Mouse (Mus musculus) spleen, adult 2 months (tissue): ENCODE results near the gene Eif2ak3. TPM values are rescaled to one million over a fixed set of nuclear protein-coding genes. Genes with fewer than 3 reads are reported as not detected.

ENCODE experiments used
- DNase-seq, 2 experiments: peaks; one replicate each; pipeline versions ENCODE4 v3.0.0 to v3.0.0-alpha.2; 2012 to 2021; ENCODE audit warnings: low spot score in 2 of 2, low read depth in 1 of 2
- H3K27ac ChIP-seq: fragments of 200-500 bp; 2 replicates; pipeline ENCODE4 v1.5.1; 2012; ENCODE audit warnings: low read length, inconsistent platforms; ENCODE audit not compliant: insufficient read depth
- H3K27me3 ChIP-seq: fragments of 200-500 bp; 2 replicates; pipeline ENCODE4 v1.6.1; 2012; ENCODE audit warnings: mild to moderate bottlenecking, moderate library complexity, low read length, inconsistent platforms; ENCODE audit not compliant: control insufficient read depth, insufficient read depth
- H3K36me3 ChIP-seq: fragments of 200-500 bp; 2 replicates; pipeline ENCODE4 v1.6.1; 2012; ENCODE audit warnings: mild to moderate bottlenecking, low read length, inconsistent platforms; ENCODE audit not compliant: control insufficient read depth, insufficient read depth
- H3K4me1 ChIP-seq: fragments of 200-500 bp; 2 replicates; pipeline ENCODE4 v1.6.1; 2011; ENCODE audit warnings: inconsistent platforms; ENCODE audit not compliant: control insufficient read depth, insufficient read depth, insufficient read length
- H3K4me3 ChIP-seq: fragments of 200-500 bp; 2 replicates; pipeline ENCODE4 v1.5.1; 2011; ENCODE audit warnings: mild to moderate bottlenecking, inconsistent platforms; ENCODE audit not compliant: insufficient read depth, insufficient read length; ENCODE audit errors: extremely low read depth
- CTCF ChIP-seq: fragments of 200-500 bp; IDR thresholded peaks from 2 replicates; pipeline ENCODE4 v1.5.1; 2011; ENCODE audit warnings: mild to moderate bottlenecking, inconsistent platforms; ENCODE audit not compliant: insufficient read depth, insufficient read length, insufficient replicate concordance; ENCODE audit errors: extremely low read depth
- POLR2A ChIP-seq: fragments of 200-500 bp; IDR thresholded peaks from 2 replicates; pipeline ENCODE4 v1.6.1; 2011; ENCODE audit warnings: low read depth, low read length, inconsistent platforms
- WGBS: fragments of 180-500 bp; shearing (Covaris S2); methylation state at CpG from one replicate; pipeline ENCODE4 v1.1.7; 2018; 5-methylcytosine and 5-hydroxymethylcytosine counted together
- polyA plus RNA-seq: library from polyadenylated mRNA; depleted of rRNA; stranded (reverse); fragments of >200 nt; gene quantifications from 2 replicates; pipeline ENCODE4 v1.2.3, GENCODE M21; 2012

The Eif2ak3 gene
- polyA plus RNA-seq, 1 experiment = 15.7 TPM

DNA sequence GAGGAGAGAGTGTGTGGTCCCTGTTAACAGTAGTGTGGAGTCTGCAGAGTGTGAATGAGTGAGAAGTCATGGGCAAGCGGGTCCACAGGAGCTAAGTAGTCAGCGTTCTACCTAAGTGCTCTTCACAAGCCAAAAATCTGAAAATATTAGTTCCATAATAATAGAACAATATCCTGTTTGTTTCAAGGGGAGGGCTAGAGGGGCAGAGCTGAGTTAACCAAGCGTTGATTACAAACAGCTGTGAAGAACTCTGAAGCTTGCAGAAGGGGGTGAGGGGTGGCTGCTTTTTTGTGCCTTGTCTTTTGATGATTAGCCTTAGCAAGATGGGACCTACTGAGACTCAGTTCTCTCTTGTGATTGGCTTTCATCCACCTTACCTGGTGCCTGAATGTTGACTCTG lies 3.1 kb downstream of the Eif2ak3 start:
- Histone ChIP-seq H3K27me3 (no peaks in the 10 kb centered on the region), H3K4me3 (peak overlapping the region; percentile 21; the same call in 1 of the 2 replicates), H3K27ac (peak overlapping the region; percentile 82), H3K4me1 (peaks cover 9% of the 10 kb centered on the region), H3K36me3 (no peaks in the 10 kb centered on the region; the same call in 1 of the 2 replicates)
- no peak for DNase-seq
- no peak for TF ChIP-seq POLR2A
- WGBS = 41% methylated on average over 3 of the region's 3 CpGs

DNA sequence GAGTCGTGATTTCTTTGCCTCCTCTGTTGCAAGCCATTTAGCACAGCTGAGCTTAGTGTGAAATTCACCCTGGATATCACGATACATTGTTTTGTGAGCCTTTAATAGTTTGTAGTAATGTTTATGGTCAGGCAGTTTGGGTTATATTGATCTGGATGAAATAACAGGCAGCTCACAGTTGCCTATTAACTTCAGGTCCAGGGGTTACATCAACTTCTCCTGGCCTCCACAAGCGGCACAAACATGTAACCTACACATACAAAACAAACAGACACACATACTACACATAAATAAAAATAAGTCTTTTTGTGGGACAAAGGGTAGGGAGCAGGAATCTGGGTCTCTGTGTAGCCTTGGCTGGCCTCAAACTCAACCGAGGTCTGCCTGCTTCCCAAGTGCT lies 9.1 kb downstream of the Eif2ak3 start:
- 88% methylated on average over 4 of the region's 4 CpGs for WGBS

DNA sequence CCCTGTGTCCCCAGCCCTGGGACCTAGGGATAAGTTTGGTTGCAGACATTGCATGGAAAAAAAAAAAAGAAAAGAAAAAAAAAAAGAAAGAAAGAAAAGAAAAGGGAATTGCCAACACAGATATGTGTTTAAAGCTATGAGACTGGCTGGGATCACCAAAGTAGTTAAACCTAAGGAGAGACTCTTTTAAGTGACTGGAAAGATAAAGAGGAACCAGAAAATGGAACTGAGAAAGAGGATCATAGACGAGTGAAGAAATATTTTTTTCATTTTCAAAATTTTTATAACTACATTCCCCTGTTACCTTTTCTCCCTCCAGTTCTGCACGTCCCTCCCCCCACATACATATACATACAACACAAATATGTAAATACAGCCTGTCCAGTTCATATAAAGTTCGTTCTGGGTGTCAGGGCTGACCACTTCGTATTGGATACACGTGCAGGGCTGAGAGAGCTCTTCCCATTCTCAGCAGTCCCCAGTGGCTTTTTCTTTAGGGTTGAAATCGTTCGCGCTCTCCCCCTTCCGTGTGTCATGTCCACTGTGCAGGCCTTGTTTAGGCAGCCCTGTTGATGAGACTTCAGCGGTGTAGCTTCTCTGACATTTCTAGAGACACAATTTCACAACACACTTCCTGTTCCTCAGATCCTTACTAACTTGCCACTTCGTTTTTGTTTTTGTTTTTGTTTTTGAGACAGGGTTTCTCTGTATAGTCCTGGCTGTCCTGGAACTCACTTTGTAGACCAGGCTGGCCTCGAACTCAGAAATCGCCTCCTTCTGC lies 11.4 kb downstream of the Eif2ak3 start:
- TF ChIP-seq POLR2A (no peak), CTCF (no peak)
- Histone ChIP-seq H3K27me3 (no peaks in the 10 kb centered on the region), H3K4me1 (peaks cover 13% of the 10 kb centered on the region), H3K4me3 (no peak overlapping the region; the same call in 1 of the 2 replicates), H3K27ac (peak overlapping the region; percentile 75), H3K36me3 (peaks cover 10% of the 10 kb centered on the region)
- no peak for DNase-seq
- 56% methylated on average over 13 of the region's 13 CpGs for WGBS

More for the DNA sequence above, 9.1 kb downstream of the Eif2ak3 start:
- DNase-seq = no peak
- no peak overlapping the region for H3K27ac ChIP-seq
- no peak overlapping the region for H3K4me3 ChIP-seq
- peaks cover 13% of the 10 kb centered on the region for H3K4me1 ChIP-seq
- no peak for TF ChIP-seq CTCF
- TF ChIP-seq POLR2A = no peak
- H3K27me3 ChIP-seq = no peaks in the 10 kb centered on the region
- H3K36me3 ChIP-seq = peaks cover under 1% of the 10 kb centered on the region; the same call in 1 of the 2 replicates

DNA sequence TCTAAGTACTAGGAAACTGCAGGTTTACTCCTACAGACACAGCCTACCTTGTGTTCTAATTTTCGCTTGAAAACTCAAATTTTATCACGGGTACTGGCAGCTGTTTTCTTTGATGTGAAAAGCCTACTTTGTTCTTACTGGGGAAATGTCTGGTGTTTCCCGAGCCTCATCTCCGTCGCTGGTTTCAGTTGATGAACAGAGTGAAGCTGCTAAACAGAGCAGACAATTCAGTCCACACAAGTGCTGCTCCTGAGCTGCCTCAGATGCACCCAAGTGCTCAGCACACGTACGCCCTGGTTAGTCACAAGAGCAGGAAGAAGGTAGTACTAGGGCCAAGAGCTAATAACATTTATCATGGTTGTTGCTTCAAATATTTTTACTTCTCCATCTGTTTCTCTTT lies 18.4 kb downstream of the Eif2ak3 start:
- Histone ChIP-seq H3K36me3 (peaks cover 10% of the 10 kb centered on the region), H3K27ac (peak overlapping the region; percentile 11; the same call in 1 of the 2 replicates), H3K27me3 (no peaks in the 10 kb centered on the region), H3K4me3 (no peak overlapping the region), H3K4me1 (peaks cover 15% of the 10 kb centered on the region; the same call in 1 of the 2 replicates)
- 25% methylated on average over 7 of the region's 7 CpGs for WGBS
- TF ChIP-seq CTCF = no peak
- TF ChIP-seq POLR2A = no peak
- no peak for DNase-seq

DNA sequence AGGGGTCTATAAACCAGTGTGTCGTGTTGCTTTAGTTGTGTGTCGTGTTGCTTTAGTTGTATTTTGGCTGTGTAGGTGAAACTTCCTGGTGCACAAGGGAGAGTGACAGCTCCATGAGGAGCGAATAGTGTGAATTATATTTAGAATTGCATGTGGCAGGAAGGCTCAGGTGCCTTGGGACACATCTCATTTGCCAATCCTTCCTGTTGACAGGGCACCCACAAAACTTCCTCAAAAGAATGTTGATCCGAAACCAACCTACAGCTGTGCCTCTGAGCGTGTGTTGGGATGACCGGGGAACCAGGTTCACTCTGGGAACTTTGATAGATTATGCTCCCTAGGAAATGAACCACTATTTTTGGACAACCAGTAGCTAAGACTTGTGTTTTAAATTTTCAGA lies 20.0 kb downstream of the Eif2ak3 start:
- no peak overlapping the region for H3K4me3 ChIP-seq

DNA sequence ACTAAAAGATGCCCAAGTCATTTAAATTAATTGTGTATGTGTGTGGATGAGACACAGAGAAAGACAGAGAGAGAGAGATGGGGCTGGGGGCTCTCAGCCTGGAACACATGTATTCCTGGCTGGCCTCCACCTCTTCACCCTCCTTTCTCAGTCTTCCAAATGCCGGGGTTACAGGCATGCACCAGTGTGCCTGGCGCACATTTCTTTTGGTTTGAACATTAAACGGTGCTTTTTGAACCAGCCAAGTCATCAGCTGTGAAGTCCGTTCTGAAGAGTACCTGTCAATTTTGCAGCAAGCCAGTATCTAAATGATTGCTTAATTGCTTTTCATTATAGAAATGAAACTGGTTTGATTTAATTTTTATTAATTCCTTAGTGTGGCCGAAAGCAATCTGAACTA lies 22.4 kb downstream of the Eif2ak3 start:
- 85% methylated on average over 5 of the region's 5 CpGs for WGBS
- TF ChIP-seq POLR2A (no peak), CTCF (no peak)
- H3K27me3 ChIP-seq = no peaks in the 10 kb centered on the region
- peaks cover 25% of the 10 kb centered on the region; the same call in 1 of the 2 replicates for H3K4me1 ChIP-seq
- no peak for DNase-seq
- no peak overlapping the region for H3K27ac ChIP-seq
- H3K36me3 ChIP-seq = no peaks in the 10 kb centered on the region
- H3K4me3 ChIP-seq = no peak overlapping the region

More for the DNA sequence above, 20.0 kb downstream of the Eif2ak3 start:
- Histone ChIP-seq H3K4me1 (peaks cover 15% of the 10 kb centered on the region; the same call in 1 of the 2 replicates), H3K36me3 (peaks cover 3% of the 10 kb centered on the region), H3K27ac (peak overlapping the region; percentile 63; the same call in 1 of the 2 replicates), H3K27me3 (no peaks in the 10 kb centered on the region)
- TF ChIP-seq POLR2A = no peak
- peak in 1 of 2 experiments; percentile 25 for DNase-seq
- 40% methylated on average over 6 of the region's 6 CpGs for WGBS

DNA sequence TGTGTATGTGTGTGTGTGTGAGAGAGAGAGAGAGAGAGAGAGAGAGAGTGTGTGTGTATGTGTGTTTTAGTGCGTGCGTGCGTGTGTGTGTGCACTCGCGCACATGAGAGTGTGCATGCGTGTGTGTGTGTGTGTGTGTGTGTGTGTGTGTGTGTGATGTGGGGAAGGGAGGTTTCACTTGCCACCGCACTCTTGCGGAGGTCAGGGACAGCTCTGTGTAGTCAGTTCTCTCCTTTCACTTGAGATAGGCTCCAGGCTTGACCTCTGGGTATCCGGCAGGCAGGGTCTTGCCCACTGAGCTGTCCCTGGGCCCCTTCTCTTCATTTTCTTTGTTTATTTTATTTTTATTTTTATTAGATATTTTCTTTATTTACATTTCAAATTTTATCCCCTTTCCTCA lies 23.0 kb downstream of the Eif2ak3 start:
- 94% methylated on average over 9 of the region's 9 CpGs for WGBS
- DNase-seq = no peak
- Histone ChIP-seq H3K36me3 (no peaks in the 10 kb centered on the region), H3K27ac (no peak overlapping the region), H3K4me3 (no peak overlapping the region), H3K27me3 (no peaks in the 10 kb centered on the region), H3K4me1 (peaks cover 25% of the 10 kb centered on the region; the same call in 1 of the 2 replicates)
- no peak for TF ChIP-seq CTCF
